Mouse (Mus musculus): ENCODE data around the gene Rem2. TPM values are rescaled to one million over a fixed set of nuclear protein-coding genes. Genes with fewer than 3 reads are reported as not detected.
A peak's percentile ranks its signal among the peaks of the same experiment; 100 is the strongest.

The Rem2 gene
- total RNA-seq, 2 experiments from 2014 or later = 0.50 to 0.80 TPM

DNA sequence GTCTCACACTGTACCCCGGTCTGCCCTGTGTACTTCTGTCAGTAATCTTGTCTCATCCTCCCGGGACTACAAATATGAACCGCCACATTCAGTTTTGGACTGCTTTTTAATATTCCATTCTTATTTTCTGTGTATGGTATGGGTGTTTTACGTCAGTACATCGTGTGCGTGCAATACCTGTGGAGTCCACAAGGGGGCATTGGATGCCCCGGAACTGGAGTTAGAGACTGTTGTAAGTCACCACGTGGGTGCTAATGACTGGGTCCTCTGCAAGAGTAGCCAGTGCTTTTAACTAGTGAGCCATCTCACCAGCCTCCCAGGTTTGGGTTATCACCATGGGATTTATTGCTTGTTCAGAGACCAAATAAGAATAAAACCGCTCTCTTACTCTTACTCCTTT, 6.6 kb downstream of the Rem2 start:
- 0 out of 2 replicates have a peak, but pooled peaks have one; percentile 25 for ATAC-seq (replicated peaks; ENCODE audit: low FRiP score, low TSS enrichment, poor library complexity, severe bottlenecking)

DNA sequence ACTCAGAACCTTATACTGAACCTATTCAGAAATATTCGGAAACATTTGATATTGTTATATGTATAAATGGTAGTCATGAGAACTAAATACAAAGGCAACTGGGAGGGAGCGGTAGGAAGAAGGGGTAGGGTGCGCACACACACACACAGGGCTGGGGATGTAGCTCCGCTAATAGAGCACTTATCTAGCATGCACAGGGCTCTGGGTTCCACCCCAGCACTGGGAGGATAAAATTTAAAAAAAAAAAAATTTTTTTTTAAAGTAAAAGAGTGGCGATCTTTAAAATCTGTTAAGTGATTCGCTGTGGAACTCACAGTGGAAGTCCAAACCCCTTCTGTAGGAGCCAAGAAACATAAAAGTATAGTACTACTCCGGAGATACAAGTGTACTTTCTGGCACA, 10.0 kb downstream of the Rem2 start:
- peak; percentile 98 for ATAC-seq (replicated peaks; ENCODE audit: low FRiP score, low TSS enrichment, poor library complexity, severe bottlenecking)

DNA sequence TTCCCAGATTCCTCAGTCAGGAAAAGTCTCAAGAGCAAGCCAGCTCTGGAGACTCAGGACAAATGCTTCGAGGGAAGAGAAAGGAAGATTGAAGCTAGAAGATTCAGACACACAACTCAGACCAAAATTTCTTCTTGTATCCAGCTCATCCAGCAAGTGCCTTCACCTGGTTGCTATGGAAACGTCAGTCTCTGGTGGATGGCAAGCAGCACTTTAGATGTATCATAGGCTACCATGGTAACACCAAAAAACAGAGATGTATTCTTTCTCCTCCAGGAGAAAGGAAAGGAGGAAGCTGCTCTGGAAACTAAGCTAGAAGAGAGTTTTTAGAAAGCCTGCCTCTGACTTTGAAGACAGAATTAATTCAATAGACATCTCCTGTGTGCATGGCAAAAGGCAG, 11.8 kb downstream of the Rem2 start:
- no peak for ATAC-seq (replicated peaks; ENCODE audit: low FRiP score, low TSS enrichment, poor library complexity, severe bottlenecking)

DNA sequence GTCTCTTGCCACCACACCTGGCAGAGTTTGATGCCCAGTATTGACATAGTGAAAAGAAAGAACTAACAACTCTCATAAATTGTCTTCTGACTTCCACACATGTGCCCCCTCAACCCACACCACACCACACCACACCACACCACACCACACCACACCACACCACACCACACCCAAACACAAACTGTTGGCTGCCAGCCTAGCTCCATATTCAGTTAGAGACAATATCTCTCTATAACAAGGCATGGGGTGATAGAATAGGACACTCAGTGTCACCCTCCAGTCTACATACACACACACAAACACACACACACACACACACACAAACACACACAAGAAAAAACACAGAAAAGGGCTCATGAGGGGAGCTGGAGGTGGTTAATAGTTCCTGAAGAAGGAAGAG, 12.4 kb downstream of the Rem2 start:
- no peak for ATAC-seq (replicated peaks; ENCODE audit: low FRiP score, low TSS enrichment, poor library complexity, severe bottlenecking)

DNA sequence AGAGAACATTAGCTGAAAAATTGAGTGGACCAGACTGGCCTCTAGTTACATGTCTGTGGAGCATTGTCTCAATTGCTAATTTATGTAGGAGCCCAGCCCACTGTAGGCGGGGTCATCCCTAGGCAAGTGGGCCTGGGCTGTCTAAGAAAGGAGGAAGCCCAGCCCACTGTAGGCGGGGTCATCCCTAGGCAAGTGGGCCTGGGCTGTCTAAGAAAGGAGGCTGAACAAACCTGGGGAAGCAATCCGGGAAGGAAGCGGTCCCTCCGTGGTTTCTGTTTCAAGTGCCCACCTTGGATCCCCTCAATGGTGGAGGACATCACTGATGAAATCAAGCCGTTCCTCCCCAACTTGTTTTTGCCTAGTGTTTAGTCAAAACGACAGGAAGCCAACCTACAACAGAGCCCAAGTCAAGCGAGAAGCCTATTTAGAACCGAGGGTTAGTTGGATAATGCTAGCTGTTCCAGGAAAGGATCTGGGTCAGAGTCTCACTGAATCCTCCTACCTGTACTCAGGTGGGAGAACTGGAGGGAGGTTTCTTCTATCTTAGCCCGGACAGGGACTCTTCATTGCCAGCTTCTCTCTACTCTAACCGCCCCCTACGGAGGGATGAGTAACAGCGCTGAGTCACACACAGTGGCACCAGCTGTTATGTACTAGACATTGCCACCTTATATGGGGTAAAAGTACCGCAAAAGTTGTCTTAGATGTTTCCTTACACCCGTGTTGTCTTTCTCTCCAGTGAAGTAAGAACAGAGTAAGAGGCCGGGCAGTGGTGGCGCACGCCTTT, 16.6 kb downstream of the Rem2 start:
- peak; percentile 72 for ATAC-seq (replicated peaks; ENCODE audit: low FRiP score, low TSS enrichment, poor library complexity, severe bottlenecking)

DNA sequence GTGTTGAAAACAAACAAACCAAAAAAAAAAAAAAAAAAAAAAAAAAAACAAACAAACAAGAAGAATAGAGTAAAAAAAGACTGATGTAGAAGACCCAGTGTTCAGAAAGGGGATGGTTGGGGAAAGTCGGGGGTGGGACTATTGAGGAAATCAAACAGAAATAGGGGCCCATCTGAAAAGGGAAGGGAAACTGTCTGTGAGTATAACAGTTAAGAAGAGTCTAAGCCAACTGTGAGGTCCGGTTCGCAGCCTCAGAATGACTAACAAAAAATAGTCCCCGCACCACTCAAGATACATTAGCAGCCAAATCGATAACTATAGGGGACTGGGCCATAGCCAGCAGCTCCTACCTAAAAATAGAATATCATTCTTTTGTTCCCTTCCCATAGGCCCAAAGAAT, 17.3 kb downstream of the Rem2 start:
- ATAC-seq (replicated peaks; ENCODE audit: low FRiP score, low TSS enrichment, poor library complexity, severe bottlenecking) = no peak

DNA sequence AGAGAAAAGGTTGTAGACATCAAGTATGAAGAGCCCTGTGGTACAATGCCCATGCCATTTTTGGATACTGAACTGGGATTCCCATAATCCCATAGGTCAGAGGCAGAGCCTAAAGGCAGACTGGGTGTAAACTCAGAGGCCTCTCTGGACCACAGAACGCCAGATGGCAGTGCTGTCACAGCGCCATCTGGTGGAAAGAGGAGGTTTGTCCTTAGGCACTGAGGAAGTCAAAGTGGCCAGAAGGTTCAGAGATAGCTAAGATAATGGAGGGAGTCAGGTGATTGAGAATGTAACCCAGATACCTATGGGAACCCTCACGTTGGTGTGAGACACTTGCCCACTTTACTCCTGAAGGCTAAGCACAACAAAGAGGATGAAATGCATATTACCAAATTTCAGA, 18.3 kb downstream of the Rem2 start:
- peak; percentile 83 for ATAC-seq (replicated peaks; ENCODE audit: low FRiP score, low TSS enrichment, poor library complexity, severe bottlenecking)

DNA sequence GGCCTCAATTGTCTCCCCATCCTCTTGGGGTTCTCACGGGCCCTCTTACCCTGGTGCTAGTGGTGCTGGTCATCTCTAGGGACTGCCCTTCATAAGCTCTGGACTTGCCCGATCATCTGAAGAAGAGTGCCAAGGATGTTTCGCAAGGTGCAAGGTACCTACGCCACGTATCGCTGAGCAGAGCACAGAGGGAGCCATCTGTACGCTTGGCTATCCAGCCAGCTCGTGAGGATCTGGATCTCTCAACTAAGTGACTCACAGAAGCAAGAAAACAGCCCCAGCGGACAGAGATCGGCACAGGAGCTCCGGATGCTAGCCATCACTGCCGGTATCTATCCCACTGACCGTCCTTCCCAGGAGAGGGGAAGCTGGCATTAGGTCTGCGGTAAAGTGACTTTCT, 20.8 kb downstream of the Rem2 start:
- no peak for ATAC-seq (replicated peaks; ENCODE audit: low FRiP score, low TSS enrichment, poor library complexity, severe bottlenecking)

DNA sequence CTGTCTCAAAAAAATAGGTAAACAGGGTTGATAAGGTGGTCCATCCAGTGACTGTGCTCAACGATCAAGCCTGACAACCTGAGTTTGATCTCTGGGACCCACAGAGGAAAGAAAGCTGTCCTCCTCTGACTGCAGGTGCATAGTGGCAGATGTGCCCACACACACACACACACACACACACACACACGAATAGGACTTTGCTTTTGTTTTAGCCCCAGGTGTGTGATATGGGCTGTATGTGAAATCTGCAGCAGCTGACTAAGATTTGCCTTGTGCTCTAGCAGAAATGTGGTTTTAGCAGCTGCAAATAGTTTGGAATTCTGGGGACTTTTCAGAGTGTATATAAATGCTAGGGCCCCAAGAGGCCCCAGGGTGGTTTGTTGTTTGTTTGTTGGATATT, 23.4 kb downstream of the Rem2 start:
- no peak for ATAC-seq (replicated peaks; ENCODE audit: low FRiP score, low TSS enrichment, poor library complexity, severe bottlenecking)

DNA sequence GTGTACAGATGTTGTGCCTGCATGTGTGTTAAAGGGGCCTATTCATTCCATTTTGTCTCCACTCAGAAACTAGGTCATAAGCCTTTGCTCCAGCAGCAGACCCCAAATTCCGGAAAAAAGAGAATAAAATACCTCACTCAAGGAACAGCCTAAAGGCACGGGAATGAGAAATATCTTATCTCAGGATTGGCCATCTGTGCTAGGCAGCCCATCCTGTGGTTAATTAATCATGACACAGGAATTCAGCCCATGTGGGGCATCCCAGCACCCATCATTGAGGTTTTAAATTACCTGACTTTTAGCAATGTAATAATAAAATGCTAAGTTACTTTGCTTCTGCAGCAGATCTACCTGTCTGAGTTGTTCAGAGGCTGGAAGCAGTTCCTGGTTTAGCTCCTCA, 25.5 kb downstream of the Rem2 start:
- no peak for ATAC-seq (replicated peaks; ENCODE audit: low FRiP score, low TSS enrichment, poor library complexity, severe bottlenecking)

DNA sequence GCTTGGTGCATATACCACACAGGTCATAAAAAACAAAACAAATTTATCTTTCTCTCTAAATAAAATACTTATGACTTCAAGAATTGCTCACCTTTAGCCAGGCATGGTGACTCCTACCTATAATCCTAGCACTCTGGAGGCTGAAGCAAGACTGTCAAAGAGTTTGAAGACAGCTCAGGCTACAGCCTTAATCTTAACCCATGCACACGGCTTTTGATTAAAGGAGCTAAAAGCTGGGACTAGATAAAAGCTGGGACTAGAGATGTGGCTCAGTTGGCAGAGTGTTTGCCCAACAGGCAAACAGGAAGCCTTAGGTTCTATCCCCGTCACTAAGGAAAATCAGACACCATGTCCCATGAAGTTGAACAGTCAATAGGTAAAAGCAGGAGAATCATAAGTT, 27.2 kb downstream of the Rem2 start:
- peak; percentile 69 for ATAC-seq (replicated peaks; ENCODE audit: low FRiP score, low TSS enrichment, poor library complexity, severe bottlenecking)

DNA sequence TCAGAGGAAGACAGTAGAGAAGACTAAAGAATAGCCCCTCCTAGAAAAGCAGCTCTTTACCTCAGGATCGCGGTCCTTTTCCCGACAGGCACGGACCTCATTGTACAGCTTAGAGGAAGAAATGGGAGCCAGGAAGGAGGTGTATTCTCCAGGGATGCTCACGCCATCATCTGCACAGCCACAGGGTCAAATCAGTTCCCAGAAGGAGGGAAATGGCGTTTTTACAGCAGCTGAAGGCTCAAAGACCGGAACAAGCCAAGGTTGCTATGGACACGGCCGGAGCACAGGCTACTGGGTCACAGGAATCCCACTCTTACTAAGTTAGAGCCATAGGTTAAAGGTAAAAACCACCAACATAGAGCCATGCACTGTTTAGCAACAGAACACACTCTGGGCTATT, 33.9 kb downstream of the Rem2 start:
- ATAC-seq (replicated peaks; ENCODE audit: low FRiP score, low TSS enrichment, poor library complexity, severe bottlenecking) = no peak

DNA sequence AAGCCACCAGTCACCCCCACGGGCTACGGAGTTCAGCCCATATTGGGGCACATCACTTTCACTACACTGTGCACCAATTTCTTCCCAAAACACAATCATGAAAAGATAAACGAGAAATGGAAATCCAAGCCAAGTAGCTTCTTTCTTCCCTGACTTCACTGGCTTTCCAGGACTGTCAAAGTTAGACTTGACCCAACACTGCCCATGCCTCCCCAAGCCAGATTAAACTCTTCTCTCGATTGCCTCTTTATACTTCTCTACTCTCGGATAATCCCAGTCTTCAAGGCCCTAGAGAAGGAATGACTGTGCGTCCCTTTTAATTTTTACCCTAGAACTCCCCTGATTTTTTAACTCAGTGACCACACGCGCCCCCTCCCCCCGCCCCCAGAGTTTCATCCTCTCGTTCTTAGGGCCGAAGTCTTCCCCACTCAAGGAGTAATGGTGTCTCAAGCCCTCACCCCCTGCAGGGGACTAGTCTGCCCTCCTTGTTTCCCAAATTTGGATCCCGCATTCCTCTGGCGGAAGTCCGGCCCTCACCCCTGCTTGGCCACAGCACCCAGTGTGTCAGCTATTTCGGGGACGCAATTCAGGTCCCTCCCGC, 40.9 kb downstream of the Rem2 start:
- no peak for ATAC-seq (replicated peaks; ENCODE audit: low FRiP score, low TSS enrichment, poor library complexity, severe bottlenecking)

DNA sequence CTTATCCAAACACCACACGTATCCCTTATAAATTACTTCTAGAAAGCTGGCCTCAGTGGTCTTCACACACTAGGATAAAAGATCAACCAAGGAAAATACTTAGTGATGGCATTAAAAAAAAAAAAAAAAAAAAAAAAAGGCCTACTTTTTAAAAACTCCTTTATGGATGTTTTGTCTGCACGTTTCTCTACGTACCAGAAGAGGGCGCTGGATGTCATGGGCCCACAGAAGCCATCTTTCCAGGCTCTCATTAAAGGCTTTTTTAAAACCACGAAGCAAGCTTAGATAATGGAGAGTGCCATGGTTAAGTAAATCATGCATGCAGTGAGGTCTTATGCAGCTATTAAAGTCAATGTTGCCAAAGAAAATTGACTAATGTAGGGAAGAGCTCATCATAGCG, 47.7 kb downstream of the Rem2 start:
- no peak for ATAC-seq (replicated peaks; ENCODE audit: low FRiP score, low TSS enrichment, poor library complexity, severe bottlenecking)

DNA sequence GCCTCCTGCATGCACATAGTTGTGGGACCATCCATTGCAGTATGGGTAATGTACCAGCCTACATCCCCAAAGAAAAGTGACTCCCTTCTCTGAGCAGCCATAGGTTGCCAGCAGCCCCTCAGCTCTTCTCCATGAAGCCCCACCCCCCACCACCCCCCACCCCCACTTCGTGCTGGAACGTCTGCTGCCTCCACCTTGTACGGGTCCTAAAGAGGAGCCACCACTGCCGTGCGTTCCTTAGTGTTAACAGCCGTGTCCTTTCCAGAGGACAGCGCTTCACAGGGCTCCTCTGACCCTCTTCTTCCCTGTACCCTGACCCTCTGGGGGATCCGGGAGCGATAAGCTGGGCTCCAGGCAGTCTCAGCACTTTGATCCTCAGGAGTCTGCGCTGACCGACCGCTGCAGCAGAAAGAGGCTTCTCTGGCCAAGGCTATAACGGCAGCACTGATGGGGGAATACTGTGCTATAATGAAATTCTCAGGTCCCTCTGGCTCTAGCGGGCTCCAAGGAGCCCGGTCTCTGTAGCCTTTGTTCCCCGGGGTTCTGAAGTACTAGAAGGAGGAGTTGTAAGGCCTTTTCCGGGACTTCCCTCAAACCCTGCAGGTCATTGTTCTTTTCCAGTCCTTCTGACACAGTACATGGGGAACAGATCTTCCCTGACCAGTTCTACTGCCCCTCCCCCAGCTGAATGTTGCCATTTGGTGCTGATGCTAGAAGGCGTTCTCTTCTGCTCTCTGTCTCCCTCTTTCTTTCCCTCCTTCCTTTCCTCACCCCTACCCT, 51.5 kb downstream of the Rem2 start:
- 0 out of 2 replicates have a peak, but pooled peaks have one; percentile 22 for ATAC-seq (replicated peaks; ENCODE audit: low FRiP score, low TSS enrichment, poor library complexity, severe bottlenecking)

DNA sequence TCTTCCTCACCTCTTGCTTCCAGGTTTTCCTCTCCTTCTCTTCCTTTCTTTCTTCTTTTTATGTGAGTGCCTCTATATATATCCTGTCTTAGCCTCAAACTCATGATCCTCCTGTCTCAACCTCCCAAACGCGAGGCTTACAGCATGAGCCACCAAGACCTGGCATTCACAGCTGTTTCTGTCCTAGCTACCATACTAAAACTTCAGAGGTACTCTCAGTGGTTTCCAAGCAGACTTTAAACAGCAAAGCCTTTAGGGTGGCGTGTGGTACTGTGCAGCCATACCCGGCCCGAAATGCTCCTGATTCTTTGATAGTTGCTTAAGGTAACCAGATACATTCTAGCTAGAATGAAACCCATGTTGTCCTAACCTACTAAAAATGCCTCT, 52.1 kb downstream of the Rem2 start:
- no peak for ATAC-seq (replicated peaks; ENCODE audit: low FRiP score, low TSS enrichment, poor library complexity, severe bottlenecking)

DNA sequence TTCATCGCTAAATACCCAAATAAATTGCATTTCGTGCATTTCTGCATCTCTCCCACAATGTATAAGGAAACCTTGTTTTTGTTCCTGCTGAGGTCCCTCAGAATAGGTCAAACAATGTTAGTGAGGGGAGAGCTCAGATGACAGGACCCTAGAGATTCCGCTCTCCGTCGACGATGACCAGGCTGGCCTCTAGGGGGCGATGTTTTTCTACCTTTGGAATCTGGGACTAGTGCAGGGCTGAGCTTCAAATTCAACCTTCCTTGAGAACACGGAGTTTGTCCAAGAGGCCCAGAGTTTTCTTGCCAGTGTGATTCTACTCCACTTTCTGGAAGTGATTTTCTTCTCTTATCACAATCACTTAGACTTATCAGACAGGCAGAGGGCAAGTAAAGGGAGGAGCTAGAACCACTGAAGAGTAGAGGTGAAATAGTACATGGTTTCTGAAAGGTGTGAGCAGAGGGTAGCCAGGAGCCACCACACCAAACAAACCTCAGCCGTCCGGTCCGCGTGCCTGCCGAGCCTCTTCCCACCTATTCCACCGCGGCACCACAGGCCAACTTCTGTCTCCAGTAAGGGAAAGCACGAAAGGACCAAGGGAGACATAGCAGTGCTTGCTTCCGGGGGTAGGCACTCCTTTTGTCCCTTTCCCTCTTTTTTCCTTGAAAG, 52.7 kb downstream of the Rem2 start:
- ATAC-seq (replicated peaks; ENCODE audit: low FRiP score, low TSS enrichment, poor library complexity, severe bottlenecking) = peak; percentile 71
